Comparison of ENCODE assay signal across 24 mouse cellular contexts in the genomic region with DNA sequence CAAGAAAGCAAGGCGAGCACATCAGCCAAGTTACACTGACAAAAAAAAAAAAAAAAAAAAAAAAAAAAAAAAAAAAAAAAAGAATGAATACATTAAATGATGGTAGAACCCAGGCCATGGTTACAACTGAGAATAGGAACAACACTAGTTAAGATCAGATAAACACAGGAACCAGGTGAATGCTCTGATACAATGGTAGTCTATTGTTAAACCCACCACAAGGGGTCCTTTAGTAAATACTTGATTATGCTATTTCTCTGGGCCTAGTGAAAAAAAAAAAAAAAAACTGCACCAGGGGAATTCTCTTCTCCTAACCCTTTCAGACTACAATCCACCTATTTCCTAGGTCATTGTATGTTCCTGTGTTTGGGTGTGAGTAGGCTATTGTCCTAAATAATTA.
"Had no signal": no experiment of that assay in that cellular context is flagged by ENCODE, and none has a peak within 500 bp of the region (broad histone marks: within the 10 kb centered on the region; RNA-seq: fewer than 3 reads in every experiment).

No protein-coding gene starts in this region.

- H3K9me3 ChIP-seq: heart, embryonic 13.5 days; heart, embryonic 15.5 days; hindbrain, embryonic 13.5 days; hindbrain, embryonic 15.5 days; kidney, embryonic 15.5 days; limb, embryonic 10.5 days; limb, embryonic 12.5 days; liver, embryonic 13.5 days had no signal

- H3K9ac ChIP-seq: heart, embryonic 13.5 days; heart, embryonic 15.5 days; hindbrain, embryonic 13.5 days; hindbrain, embryonic 15.5 days; kidney, embryonic 15.5 days; limb, embryonic 12.5 days; liver, embryonic 13.5 days had no signal

- H3K36me3 ChIP-seq: heart, embryonic 13.5 days; heart, embryonic 15.5 days; hindbrain, embryonic 13.5 days; hindbrain, embryonic 15.5 days; kidney, embryonic 15.5 days; limb, embryonic 10.5 days; limb, embryonic 12.5 days; liver, embryonic 13.5 days had no signal

- H3K27ac ChIP-seq: heart, adult 2 months; heart, embryonic 13.5 days; heart, embryonic 15.5 days; hindbrain, embryonic 13.5 days; hindbrain, embryonic 15.5 days; hindbrain, postnatal 0 days; kidney, embryonic 15.5 days; kidney, postnatal 0 days; limb, embryonic 10.5 days; limb, embryonic 12.5 days; liver, embryonic 13.5 days had no signal

- H3K4me3 ChIP-seq: heart, adult 2 months; heart, embryonic 13.5 days; heart, embryonic 15.5 days; hindbrain, embryonic 13.5 days; hindbrain, embryonic 15.5 days; kidney, embryonic 15.5 days; limb, embryonic 10.5 days; limb, embryonic 12.5 days; liver, embryonic 13.5 days had no signal

- H3K4me1 ChIP-seq: heart, embryonic 13.5 days; heart, embryonic 15.5 days; hindbrain, embryonic 13.5 days; hindbrain, embryonic 15.5 days; kidney, embryonic 15.5 days; limb, embryonic 10.5 days; limb, embryonic 12.5 days; liver, embryonic 13.5 days had no signal

- DNase-seq: gastrocnemius, postnatal 14 days; gastrocnemius, postnatal 36 days; heart, adult 11 months; heart, adult 2 months; heart, postnatal 14 days; heart, postnatal 36 days; kidney, adult 11 months; kidney, adult 2 months; kidney, adult 9 months; kidney, postnatal 14 days; kidney, postnatal 36 days; layer of hippocampus, adult 9-11 months; layer of hippocampus, postnatal 36 days; liver; liver, embryonic 13.5 days had no signal
